Mouse (Mus musculus) bone marrow macrophage, adult 2 months (primary cell): Measurements from ENCODE around the gene Tmem243.

ENCODE experiments used
- CTCF ChIP-seq: IDR thresholded peaks from 2 replicates; pipeline ENCODE4 v1.5.1; 2012; ENCODE audit warnings: low read depth, mild to moderate bottlenecking, low read length, moderate library complexity
- POLR2A ChIP-seq: IDR thresholded peaks from 2 replicates; pipeline ENCODE4 v1.6.1; 2012; ENCODE audit warnings: mild to moderate bottlenecking, low read depth, low read length, borderline replicate concordance

DNA sequence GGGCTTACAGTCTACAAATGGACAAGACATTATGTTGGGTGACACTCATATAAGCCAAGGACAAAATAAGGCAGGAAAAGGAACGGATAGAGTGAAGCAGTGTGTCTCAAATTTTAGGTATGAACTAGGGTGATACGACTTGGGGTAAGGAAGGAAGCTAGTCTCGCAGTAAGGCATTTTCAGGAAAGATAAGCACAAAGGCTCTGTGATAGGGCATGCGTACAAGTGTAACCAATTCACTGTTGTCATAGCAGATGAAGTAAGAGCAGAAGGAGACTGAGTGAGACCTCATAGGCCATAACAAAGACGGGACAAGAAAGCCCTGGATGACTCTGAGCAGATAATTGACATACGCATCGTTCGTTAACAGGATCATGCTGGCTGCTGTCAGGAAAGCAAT lies 40.3 kb downstream of the Tmem243 start:
- TF ChIP-seq CTCF (no peak), POLR2A (no peak)
